Mouse (Mus musculus): ENCODE results near the gene Dhx34.

Dhx34 gene

DNA sequence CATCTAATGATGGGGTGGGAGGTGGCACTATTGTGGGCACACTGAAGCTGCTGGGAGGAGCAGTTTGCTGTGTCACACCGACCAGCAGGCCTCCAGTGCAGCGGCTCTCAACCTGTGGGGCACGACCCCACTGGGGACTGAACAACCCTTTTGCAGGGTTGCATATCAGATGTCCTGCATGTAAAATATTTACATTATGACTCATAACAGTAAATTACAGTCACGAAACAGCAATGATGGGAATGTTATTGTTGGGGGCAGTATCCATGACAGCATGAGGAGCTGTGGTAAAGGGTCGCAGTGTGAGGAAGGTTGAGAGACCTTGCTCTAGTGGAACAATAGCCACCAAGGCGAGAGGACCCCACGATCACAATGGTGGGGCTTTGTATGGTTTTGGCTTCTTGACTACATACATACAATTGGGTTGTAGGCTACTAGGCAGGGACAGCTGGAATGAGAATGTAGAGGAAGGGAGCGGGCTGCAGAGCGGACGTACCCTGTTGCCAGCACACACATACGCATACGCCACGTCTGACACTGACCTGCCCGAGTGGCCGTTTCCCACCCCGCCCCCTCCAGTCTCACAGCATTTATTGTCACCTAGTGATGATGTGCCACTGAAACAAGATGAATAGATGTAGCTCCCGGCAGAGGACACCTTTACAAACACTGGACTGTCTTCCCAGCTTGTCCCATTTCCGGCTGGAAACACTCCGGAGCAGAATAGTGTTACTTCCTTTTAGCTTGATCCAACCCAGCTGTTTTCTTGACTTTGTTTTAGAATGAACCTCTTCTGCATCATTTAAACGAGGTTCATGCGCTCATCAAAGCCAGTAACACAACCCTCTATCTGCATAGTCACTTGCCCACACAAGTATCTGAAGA, 12.8 kb downstream of the Dhx34 start:
- DNase-seq (ENCODE audit: low spot score) = no peak

DNA sequence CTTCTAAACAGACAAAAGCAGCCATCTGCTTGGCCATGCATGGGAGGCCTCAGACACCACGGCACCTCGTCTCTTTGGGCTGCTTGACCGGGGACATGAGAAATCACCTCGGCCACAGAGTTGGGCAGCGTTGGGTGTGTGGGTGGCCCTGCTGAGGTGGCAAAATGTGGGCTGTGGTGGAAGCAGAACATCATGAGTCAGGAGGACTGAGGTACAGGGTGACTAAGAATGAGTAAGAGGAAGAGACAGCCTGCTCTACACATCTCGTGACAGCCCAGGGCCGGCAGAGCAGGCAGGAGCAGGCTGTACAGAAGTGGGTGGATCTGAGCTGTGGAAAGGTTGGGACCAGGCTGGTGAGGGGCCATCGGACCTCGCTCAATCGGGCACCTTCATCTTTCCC, 14.3 kb downstream of the Dhx34 start:
- peak; percentile 51 for DNase-seq (ENCODE audit: low spot score)

DNA sequence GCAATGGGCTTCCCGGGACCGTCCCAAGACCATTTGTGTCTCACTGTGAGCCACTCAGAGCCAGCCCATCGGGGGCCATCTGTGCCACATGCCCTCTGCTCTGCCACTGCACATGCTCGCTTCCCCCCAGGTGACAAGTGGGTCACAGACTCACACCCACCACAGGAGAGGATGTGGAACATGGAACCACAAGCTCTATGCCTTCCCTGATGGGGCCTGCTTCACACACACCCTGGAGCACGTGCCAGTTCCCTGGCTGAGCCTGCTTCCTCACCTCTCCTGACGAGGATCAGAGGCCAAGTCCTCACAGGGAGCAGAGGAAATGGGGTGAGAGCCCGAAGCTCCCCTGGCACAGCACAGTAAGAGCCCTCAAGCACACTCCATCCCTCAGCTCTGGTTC, 14.8 kb downstream of the Dhx34 start:
- DNase-seq (ENCODE audit: low spot score) = no peak

DNA sequence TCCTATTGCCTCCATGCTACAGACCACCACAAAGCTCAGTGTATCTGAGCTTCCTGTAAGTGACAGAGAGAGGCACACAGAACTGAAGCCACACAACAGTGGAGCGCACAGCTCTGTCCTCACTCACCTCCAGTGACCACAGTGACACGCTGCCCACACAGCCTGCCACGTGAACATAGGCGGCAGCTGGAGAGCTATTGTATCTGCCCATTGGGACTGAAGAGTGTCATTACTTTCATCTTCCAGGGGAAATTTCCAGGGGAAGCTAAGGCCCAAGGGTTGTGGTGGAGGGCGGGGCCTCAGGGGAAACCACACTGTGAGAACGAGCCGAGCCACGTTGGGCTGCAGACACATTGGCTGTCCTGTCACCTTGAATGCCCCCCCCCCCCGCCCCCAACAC, 17.0 kb downstream of the Dhx34 start:
- DNase-seq (ENCODE audit: low spot score) = no peak

DNA sequence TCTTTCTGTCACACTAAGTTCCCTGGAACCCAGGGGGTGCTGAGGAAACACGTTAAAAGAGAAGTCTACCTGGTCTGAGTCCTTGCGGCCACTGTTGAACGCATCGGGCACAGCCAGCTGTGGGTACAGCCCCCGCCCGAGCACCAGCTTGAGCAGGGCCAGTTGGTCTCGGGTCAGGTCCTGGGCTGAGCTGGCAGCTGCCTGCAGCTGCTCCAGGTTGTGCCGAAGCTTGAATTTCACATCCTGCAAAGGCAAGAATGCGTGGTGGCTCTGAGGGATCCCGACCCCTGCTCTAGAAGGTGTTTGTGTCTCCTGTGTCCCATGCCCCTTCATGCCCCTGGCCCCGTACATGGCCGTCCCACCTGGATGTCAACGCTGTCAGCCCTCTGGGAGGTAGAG, 18.3 kb downstream of the Dhx34 start:
- DNase-seq (ENCODE audit: low spot score) = no peak

DNA sequence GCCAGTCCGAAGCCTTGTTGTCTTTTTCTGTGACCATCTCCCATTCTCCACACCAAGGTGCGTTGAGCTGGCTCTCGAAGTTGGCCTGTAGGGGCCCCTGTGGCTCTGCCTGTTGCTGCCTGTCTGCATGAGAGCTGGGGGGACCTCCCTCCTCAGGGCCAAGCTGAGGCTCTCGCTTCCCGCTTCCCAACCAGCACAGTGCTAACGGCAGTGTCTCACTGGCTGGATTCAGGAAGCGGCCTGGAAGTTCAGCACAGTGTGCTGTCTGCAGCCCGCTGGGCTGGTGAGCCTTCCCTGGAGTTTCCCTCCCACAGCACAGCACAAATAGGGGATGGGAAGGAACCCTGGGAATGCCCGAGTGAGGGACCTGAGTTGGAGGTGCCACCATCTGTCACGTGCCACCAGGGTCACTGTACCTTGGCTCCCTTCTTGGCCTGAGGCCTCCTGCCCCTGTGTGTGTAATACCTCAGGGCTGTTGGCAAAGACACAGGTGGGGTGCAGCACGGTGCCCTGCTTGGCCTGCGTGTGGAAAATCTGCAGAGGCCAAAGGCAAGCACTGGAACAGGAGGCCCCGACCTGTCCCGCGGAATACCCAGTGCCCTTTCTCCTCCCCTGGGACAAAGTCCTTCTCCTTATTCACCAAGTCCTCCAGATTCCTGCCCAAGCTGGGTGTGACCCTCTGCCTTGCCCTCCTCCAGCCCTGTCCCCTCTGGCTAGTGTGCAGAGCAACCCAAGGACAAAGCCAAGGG, 18.9 kb downstream of the Dhx34 start:
- DNase-seq (ENCODE audit: low spot score) = no peak

DNA sequence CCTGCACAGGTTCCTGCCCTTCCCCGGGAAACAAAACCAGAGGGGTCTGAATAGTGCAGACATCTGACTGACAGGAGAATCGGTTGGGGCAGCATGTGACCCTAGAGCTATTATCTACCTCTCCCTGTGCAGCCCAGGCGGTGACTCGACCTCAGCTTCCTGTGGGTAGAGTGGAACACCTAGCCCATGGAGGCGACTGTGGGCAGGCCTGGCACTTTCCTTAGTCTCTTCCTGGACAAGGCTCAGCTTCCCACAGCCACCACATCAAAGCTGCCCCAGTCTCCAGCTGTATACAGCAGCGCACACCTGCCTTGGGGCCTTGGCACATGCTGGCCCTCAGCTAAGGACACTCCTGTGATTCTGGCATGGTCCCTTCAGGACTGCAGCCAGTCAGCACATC, 20.7 kb downstream of the Dhx34 start:
- DNase-seq (ENCODE audit: low spot score) = no peak

DNA sequence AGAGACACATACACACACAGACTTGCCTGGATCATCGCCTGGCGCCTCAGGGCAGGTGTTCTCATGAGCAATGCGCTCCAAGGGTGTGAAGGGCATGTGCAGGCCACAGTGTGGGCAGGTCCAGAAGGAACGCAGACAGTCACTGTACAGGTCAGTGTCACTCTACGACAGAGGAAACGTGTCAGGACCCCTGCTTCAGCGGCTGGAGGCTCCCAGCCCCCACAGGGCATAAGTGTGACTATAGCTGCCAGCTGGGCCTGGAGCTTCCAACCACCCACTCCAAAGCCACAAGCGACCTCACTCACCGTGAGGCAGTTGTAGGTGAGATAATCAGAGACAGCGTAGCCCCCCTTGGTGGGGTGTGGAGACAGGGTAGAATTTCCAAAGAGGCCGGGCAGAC, 23.3 kb downstream of the Dhx34 start:
- no peak for DNase-seq (ENCODE audit: low spot score)

DNA sequence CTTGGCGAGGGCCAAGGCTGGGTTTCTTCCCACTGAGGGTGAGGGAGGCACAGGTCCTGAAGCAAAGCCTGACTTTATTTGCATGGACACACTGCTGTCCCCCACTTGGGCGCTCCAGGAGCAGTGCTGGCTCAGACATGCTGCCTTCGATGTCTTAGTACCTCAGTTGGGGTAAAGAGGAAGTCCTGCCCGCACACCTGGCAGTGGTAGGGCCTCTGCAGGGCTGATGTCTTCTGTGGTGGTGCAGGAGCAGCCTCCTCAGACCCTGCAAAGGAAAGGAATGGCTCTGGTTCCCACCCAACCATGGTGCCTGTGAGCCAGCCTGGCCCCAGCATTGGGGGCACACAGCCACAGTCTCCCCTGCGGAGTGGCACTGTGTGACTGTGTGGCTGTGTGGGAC, 24.7 kb downstream of the Dhx34 start:
- no peak for DNase-seq (ENCODE audit: low spot score)

DNA sequence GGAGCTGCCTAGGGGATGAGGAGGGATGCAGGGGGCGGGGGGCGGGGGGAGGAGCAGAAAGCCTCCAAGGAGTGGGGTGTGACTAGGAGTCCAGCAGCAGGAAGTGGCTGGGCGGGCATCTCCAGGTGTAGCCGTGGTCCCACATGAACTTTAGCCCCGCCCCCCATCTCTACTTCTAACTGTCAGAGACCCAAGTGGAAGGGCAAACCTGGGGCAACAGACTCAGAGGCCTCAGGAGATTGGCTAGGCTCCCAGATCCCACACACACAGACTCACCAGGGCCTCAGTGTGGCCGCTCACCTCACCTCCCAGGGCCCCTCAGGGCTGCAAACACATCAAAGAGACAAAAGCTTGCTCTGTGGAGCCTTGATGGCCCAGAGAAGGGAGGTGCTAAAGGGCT, 25.2 kb downstream of the Dhx34 start:
- no peak for DNase-seq (ENCODE audit: low spot score)

DNA sequence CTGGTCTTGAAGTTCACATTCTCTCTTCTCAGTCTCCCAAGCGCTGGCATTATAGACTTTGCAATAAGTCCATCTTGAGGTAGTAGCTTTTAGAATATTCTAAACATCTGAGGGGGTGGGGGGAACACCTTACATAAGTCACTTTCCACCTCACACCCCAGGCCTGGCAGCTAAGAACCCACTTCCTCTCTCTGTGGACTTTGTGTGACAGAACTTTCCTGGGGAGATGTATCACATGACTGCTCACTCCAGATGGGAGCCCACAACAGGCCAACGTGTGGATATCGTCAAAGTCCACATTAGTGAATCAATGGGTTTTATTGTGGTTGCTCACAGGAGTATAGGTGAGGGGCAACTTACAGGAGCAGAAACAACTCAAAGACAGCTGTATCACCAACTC, 28.1 kb downstream of the Dhx34 start:
- no peak for DNase-seq (ENCODE audit: low spot score)

DNA sequence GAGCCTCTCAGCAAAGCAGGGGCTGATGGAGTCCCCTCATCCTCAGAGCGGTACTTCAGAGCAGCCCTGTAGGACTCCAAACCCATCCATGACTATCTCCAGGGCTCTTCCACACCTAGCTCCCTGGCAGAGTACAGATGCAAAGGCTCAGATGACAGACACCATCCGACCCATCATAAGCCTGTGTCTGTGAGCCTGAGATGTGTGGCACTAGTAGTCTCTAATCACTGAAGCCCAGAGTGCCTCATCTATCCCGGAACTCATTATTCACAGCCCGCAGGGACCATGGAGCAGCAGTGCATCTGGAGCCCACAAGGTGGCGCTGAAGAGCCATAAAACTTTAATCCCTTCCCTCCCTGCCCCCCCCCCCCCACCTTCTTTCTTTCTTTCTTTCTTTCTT, 29.5 kb downstream of the Dhx34 start:
- DNase-seq (ENCODE audit: low spot score) = peak; percentile 83

DNA sequence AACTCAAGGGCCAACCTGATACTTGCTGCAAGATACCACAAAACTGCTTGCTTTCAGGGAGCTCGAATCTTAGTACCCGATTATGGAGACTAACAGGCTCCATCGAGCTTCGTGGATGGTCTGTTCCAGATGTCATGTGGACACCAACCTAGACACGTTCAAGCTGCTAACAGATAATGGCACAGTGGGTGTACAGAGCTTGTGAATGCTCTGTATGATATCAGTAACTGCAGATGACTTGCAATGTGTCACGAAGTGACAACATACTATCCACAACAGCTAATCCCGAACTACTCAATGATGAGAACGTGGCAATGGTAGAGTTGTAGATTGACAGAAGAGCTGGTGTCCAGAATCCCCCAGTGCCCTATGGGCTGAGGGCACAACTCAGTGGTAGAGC, 34.3 kb downstream of the Dhx34 start:
- DNase-seq (ENCODE audit: low spot score) = no peak

DNA sequence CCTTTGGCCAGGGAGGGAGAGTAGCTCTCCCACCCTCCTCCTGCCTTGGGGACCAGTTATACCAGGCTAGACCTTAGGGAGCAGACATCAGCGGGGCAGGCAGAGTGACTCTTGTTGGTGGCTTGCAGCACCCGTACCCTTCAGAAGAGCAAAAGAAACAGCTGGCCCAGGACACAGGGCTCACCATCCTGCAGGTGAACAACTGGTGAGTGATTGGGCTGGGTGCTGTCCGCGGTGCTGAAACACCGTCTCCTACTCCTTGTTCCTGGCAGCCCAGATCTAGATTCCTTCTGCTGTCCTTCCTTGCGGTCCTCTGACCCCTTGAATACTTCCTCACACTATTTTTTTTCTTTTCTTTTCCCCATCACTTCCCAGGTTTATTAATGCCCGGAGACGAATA, 38.2 kb downstream of the Dhx34 start:
- no peak for DNase-seq (ENCODE audit: low spot score)

DNA sequence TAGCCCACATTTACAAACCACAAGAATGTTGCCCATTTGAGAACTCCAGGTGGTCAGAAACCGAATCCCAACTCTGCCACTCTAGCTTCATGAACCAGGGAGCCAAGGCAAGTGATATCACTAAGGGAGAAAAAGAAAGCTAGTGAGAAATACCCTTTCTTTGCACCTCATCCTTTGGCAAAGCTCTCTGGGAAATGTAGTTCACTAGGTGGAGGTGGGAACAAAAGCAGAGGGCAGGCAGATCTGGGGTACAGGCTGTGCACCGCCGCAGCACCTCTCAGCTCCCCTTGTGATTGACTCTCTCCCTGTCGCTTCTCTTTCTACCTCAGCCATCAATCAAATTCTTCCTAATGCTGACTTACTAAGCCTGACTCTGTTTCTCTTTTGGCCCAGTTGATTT, 43.7 kb downstream of the Dhx34 start:
- no peak for DNase-seq (ENCODE audit: low spot score)

DNA sequence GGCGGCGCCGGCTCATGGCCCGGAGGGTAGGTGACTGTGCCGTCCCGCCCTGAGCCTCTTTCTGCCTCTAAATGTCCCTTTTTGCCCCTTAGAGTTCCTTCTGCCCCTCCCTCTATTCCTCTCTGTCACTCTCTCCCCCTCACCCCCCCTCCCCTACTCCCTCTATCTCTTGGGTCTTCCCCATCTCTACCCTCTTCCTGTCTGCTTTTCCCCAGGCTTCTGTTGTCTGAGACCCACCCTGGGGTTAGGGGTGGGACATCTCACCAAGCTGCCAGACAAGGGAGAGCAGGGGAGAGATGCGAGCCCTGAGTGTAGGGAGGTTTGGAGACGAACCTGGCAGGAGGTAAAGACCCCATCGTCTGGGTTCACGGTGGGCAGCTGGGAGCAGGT, 46.3 kb downstream of the Dhx34 start:
- DNase-seq (ENCODE audit: low spot score) = no peak

DNA sequence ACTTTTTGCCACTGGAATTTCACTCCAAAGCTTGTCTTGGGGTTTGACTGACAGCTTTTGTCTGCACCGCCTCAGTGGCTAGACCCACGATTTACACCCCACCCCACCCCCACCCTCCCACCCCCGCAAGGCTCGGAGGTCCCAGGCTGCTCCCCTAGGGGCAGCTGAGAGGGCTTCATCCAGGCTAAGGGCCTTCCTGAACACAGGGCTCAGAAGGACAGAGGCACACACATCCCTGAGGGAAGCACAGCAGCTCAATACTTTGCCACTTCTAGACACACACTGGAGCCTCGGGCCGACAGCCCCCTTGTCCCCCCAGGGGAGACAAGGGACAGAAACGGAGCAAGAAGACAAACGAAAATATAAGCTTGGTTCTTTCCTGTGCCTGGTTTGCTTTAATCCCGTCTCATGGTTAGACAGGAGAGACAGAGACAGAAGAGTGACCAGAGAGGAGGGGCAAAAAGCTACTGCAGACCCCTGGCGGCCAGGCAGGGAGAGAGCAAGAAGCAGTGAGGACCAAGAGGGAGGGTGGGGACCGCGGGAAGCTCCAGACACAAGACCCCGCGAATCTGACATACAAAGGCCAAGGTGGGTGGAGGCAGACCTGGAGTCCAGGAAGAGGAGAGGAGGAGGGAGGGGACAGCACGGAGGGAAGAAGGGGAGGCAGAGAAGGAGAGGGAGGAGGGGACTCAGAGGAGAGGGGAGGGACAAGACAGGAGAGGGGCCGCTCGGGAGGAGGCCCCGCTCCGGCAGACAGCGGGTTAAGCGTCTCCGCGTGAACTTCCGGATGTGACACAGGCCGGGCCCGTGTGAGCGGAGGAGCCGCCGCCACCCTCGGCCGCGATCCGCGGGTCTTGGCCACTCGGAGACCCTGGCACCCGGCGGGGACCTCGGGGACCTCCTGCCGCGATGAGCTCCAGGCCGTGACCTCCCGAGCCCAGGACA, 47.0 kb downstream of the Dhx34 start, which contains the start of gene Meis3:
TSS of gene Meis3 (plus strand) at position 494 of the 945 bp plus-strand sequence.
- DNase-seq (ENCODE audit: low spot score) = no peak

DNA sequence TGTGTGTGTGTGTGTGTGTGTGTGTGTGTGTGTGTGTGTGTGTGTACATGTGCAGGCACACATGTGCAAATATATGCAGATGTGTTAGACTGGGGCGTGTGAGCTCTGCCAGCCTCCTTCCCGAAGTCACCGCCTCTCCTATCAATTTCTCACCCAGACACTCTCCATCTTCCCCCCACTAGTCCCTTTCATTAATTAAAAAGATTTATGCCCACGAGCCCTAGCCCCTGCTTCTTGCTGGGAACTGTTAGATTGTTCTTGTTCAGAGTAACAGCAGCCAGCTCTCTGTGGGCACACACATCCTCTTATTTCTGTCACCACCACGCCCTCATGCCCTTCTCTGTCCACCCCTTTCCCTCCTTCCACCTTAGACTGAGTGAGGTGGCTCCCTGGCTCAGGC, 48.7 kb downstream of the Dhx34 start:
- no peak for DNase-seq (ENCODE audit: low spot score)

DNA sequence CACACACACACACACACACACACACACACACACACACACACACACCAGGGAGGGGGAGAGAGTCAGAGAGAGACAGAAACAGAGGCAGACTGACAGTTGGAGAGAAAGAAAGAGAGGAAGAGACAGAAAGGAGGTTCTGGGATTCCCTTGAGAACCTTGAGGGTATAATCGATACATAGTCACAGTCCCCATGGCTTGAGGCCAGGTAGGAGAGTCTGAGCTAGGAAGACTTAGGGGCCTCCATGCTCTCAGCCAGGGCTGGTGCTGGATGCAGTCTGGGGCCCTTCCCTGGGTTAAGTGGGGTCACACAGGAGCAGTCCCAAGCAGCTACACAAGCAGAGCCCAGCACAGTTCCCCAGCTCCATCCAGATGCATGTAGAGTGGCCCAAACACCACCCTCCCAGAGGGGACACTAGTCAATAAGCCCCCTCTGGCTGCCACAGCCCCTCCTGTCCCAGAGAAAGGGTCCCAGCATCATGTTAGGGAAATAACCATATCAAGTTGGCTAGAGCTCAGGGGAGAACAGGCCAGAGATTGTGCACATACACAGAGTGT, 49.2 kb downstream of the Dhx34 start:
- DNase-seq (ENCODE audit: low spot score) = no peak

DNA sequence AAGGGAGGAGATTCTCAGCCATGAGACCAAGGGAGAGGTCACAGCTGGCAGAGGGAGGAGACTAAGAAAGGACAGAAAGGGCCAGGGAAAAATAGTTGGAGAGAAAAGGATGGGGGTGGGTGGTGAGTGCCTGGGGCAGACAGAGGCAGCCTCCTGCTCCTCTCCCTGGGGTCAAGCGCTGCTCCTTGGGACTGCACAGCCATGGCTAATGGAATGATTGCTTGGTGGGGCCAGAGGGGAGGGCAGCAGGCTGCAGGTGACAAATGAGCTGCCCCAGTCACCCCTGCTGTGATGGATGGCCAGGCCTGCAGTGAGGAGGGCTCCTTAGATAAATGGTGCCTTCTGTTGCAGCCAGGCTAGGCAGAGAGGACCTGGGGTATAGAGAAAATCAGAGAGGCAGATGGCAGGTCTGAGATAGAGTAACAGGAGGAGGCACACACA, 49.7 kb downstream of the Dhx34 start:
- no peak for DNase-seq (ENCODE audit: low spot score)

DNA sequence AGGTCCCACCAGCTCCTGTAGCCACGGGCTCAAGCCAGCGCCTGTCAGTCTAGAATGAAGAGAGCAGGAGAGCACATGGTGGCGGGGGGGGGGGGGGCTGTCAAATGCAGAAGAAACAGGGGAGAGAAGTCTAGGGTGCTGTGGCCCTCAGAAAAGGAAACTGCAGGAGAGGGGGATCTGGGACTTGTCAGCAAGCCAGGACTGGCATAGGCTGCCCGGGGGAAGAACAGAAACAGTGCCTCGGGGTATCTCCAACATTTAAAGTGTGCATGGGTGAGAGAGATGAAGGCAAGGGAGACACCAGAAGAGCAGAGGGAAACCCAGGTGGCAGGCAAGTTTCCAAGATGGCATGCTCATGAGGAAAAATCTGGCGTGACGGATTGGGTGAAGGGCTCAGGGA, 59.8 kb downstream of the Dhx34 start:
- no peak for DNase-seq (ENCODE audit: low spot score)

DNA sequence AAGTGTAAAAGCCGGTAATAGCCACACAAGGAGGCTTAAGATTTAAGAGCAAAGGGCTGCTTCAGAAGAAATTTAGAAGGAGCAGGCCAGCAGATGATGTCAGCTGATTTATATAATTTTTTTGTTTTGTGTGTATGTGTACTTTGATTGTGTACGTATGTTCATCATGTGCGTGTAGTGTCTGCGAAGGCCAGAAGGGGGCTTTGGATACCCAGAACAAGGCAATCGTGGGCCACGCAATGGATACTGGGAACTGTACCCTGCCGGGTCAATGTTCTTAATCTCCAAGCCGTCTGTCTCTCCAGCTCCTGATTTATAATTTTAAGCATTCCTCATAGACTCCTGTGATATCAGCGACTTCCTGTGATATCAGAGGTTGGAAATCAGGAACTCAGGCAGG, 60.5 kb downstream of the Dhx34 start:
- DNase-seq (ENCODE audit: low spot score) = no peak

All from layer of hippocampus, adult 9-10 months (tissue).